Mouse (Mus musculus) CH12.LX (cell line): ENCODE results near the gene Sart3. TPM values are rescaled to one million over a fixed set of nuclear protein-coding genes. Genes with fewer than 3 reads are reported as not detected.

ENCODE experiments used
- DNase-seq: peaks from one replicate; pipeline ENCODE4 v3.0.0-alpha.2; 2013; ENCODE audit errors: extremely low read depth
- H3K27ac ChIP-seq: 2 replicates; pipeline ENCODE4 v1.5.1; 2012; ENCODE audit warnings: low read depth, mild to moderate bottlenecking, control low read depth, moderate library complexity; ENCODE audit not compliant: insufficient read depth
- H3K27me3 ChIP-seq: replicated peaks from 2 replicates; pipeline ENCODE3; 2012; ENCODE audit warnings: inconsistent platforms
- H3K36me3 ChIP-seq, 2 experiments: replicated peaks in 1 of 2; 2 replicates each; pipeline versions ENCODE3 to v1.6.1; 2012; ENCODE audit warnings: inconsistent platforms in 1 of 2, low read length in 1 of 2, mild to moderate bottlenecking in 1 of 2, mixed read lengths in 1 of 2, moderate library complexity in 1 of 2; ENCODE audit not compliant: control insufficient read depth in 1 of 2, insufficient read depth in 1 of 2
- H3K4me1 ChIP-seq, 2 experiments: 2 replicates each; pipeline ENCODE4 v1.6.1; 2012; ENCODE audit warnings: inconsistent platforms in 1 of 2, moderate library complexity in 1 of 2; ENCODE audit not compliant: insufficient read depth in 2 of 2, control insufficient read depth in 1 of 2
- H3K4me2 ChIP-seq: 2 replicates; pipeline ENCODE4 v1.6.1; 2012; ENCODE audit warnings: low read depth, mild to moderate bottlenecking, control low read depth; ENCODE audit not compliant: poor library complexity, insufficient read depth, severe bottlenecking
- H3K4me3 ChIP-seq, 3 experiments: fragments of 150-350 bp in 1 of 3; sonication (generic) in 1 of 3; replicated peaks in 1 of 3; 2 replicates each; pipeline versions ENCODE3 to v1.5.1; 2011 to 2012; ENCODE audit warnings: low read depth in 2 of 3, low read length in 2 of 3, mild to moderate bottlenecking in 2 of 3, moderate library complexity in 2 of 3, control low read depth in 1 of 3, improper control_type of control experiment in 1 of 3, inconsistent platforms in 1 of 3, mixed read lengths in 1 of 3; ENCODE audit not compliant: poor library complexity in 1 of 3
- H3K79me2 ChIP-seq: replicated peaks from 2 replicates; pipeline ENCODE4 v1.6.1; 2012; ENCODE audit warnings: mild to moderate bottlenecking, moderate library complexity; ENCODE audit not compliant: control insufficient read depth, poor library complexity, insufficient read depth, severe bottlenecking; ENCODE audit errors: extremely low read depth
- H3K9ac ChIP-seq: 2 replicates; pipeline ENCODE4 v1.6.1; 2012; ENCODE audit warnings: low read depth, mild to moderate bottlenecking, control low read depth, moderate library complexity; ENCODE audit not compliant: insufficient read depth
- H3K9me3 ChIP-seq: replicated peaks from 2 replicates; pipeline ENCODE3; 2012; ENCODE audit warnings: low read length, inconsistent platforms, mixed read lengths
- BHLHE40 ChIP-seq: IDR thresholded peaks from 2 replicates; pipeline ENCODE4 v1.6.1; 2011; ENCODE audit warnings: mild to moderate bottlenecking, low read depth, low read length, improper control_type of control experiment
- CHD2 ChIP-seq: IDR thresholded peaks from 2 replicates; pipeline ENCODE4 v1.6.1; 2011; ENCODE audit warnings: low read length, improper control_type of control experiment
- E2F4 ChIP-seq: IDR thresholded peaks from 2 replicates; pipeline ENCODE4 v1.6.1; 2011; ENCODE audit warnings: low read depth, low read length, improper control_type of control experiment; ENCODE audit not compliant: insufficient replicate concordance
- ELF1 ChIP-seq: IDR thresholded peaks from 2 replicates; pipeline ENCODE4 v1.6.1; 2014; ENCODE audit warnings: low read depth, mild to moderate bottlenecking, inconsistent platforms, low read length, improper control_type of control experiment
- EP300 ChIP-seq: IDR thresholded peaks from 2 replicates; pipeline ENCODE4 v1.6.1; 2011; ENCODE audit warnings: low read length, improper control_type of control experiment
- ETS1 ChIP-seq: conservative IDR thresholded peaks from 2 replicates; pipeline ENCODE4 v1.6.1; 2012; ENCODE audit warnings: low read depth, mild to moderate bottlenecking, inconsistent platforms, low read length, improper control_type of control experiment, moderate library complexity
- KAT2A ChIP-seq: IDR thresholded peaks from 2 replicates; pipeline ENCODE4 v1.6.1; 2012; ENCODE audit warnings: low read length, improper control_type of control experiment, inconsistent platforms; ENCODE audit not compliant: insufficient replicate concordance
- MEF2A ChIP-seq: IDR thresholded peaks from 2 replicates; pipeline ENCODE4 v1.6.1; 2014; ENCODE audit warnings: low read depth, mild to moderate bottlenecking, inconsistent platforms, low read length, improper control_type of control experiment, borderline replicate concordance
- MXI1 ChIP-seq: IDR thresholded peaks from 2 replicates; pipeline ENCODE4 v1.6.1; 2011; ENCODE audit warnings: mild to moderate bottlenecking, low read depth, low read length, improper control_type of control experiment
- NRF1 ChIP-seq: IDR thresholded peaks from 2 replicates; pipeline ENCODE4 v1.6.1; 2014; ENCODE audit warnings: low read depth, mild to moderate bottlenecking, inconsistent platforms, low read length, improper control_type of control experiment, moderate library complexity
- PAX5 ChIP-seq: IDR thresholded peaks from 2 replicates; pipeline ENCODE4 v1.6.1; 2012; ENCODE audit warnings: low read length, inconsistent platforms, mixed read lengths
- POLR2A ChIP-seq: IDR thresholded peaks from 2 replicates; pipeline ENCODE4 v1.6.1; 2011; ENCODE audit warnings: low read depth, mild to moderate bottlenecking, improper control_type of control experiment, low read length
- RAD21 ChIP-seq: IDR thresholded peaks from 2 replicates; pipeline ENCODE4 v1.6.1; 2011; ENCODE audit warnings: low read depth, mild to moderate bottlenecking, low read length, improper control_type of control experiment, moderate library complexity
- RCOR1 ChIP-seq: conservative IDR thresholded peaks from 2 replicates; pipeline ENCODE4 v1.6.1; 2012; ENCODE audit warnings: low read depth, mild to moderate bottlenecking, inconsistent platforms, low read length, improper control_type of control experiment
- SIN3A ChIP-seq: IDR thresholded peaks from 2 replicates; pipeline ENCODE4 v1.6.1; 2012; ENCODE audit warnings: low read length, improper control_type of control experiment, inconsistent platforms
- SMC3 ChIP-seq: IDR thresholded peaks from 2 replicates; pipeline ENCODE4 v1.6.1; 2011; ENCODE audit warnings: low read depth, low read length, improper control_type of control experiment
- USF1 ChIP-seq: IDR thresholded peaks from 2 replicates; pipeline ENCODE4 v1.6.1; 2014; ENCODE audit warnings: low read depth, mild to moderate bottlenecking, inconsistent platforms, low read length, improper control_type of control experiment
- ZC3H11A ChIP-seq: IDR thresholded peaks from 2 replicates; pipeline ENCODE4 v1.6.1; 2012; ENCODE audit warnings: low read depth, mild to moderate bottlenecking, inconsistent platforms, low read length, improper control_type of control experiment
- ZKSCAN1 ChIP-seq: IDR thresholded peaks from 2 replicates; pipeline ENCODE4 v1.6.1; 2012; ENCODE audit warnings: low read depth, inconsistent platforms, low read length, improper control_type of control experiment, borderline replicate concordance
- ZMIZ1 ChIP-seq: IDR thresholded peaks from 2 replicates; pipeline ENCODE4 v1.6.1; 2012; ENCODE audit warnings: low read depth, mild to moderate bottlenecking, inconsistent platforms, low read length, improper control_type of control experiment
- ZNF384 ChIP-seq: IDR thresholded peaks from 2 replicates; pipeline ENCODE4 v1.6.1; 2012; ENCODE audit warnings: low read depth, low read length, improper control_type of control experiment, inconsistent platforms
- dilution Hi-C: fragments of 300-500 bp; cut with MboI; formaldehyde crosslinking; loops from 2 replicates; pipeline ENCODE4 v1.14.3; 2020; ENCODE audit warnings: low sequenced_read_pairs; ENCODE audit not compliant: extremely low pct_unique_long_range_greater_than_20kb, extremely low pct_ligation_motif_present
- in situ Hi-C: fragments of 300-500 bp; cut with MboI; formaldehyde crosslinking; loops from 3 replicates; pipeline ENCODE4 v1.14.3; 2019; ENCODE audit warnings: low sequenced_read_pairs, low pct_ligation_motif_present, low pct_unique_long_range_greater_than_20kb, mixed read lengths
- polyA plus RNA-seq: library from polyadenylated mRNA; unstranded; fragments of >175 nt; gene quantifications from 2 replicates; pipeline ENCODE4 v1.2.1, GENCODE M21; 2012; ENCODE audit warnings: low read depth; ENCODE audit not compliant: insufficient read length
- total RNA-seq, 2 experiments: library from RNA; depleted of rRNA; stranded (reverse); fragments of 300-350 nt in 1 of 2; fragments of >200 nt in 1 of 2; gene quantifications; 2 replicates each; pipeline ENCODE4 v1.2.3; 2012 to 2014

Gene Sart3
- total and polyA plus RNA-seq, 3 experiments = 28.8 to 104 (median 67.0) TPM

DNA sequence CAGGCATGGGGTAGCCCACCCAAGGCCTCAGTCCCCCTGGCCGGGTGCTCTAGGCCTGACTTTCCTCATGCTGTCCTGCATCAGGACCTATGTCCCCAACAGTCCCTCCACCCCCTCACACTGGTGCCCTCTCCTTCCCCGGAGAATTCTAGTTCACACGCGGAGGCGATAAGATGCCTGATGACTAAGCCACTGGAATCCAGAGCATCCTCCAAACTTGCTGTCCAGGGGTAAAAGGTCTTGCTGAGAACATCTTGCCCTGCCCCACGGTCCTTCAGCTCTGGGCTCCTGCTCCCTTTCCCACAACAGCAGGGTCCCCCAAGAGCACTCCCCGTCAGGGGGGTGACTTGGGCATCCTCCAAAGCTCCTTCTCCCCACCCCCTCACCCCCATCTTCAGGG is 10.3 kb upstream of the Sart3 start:
- peaks cover 4% of the 10 kb centered on the region for H3K9me3 ChIP-seq
- no peaks in the 10 kb centered on the region for H3K27me3 ChIP-seq
- no peak for TF ChIP-seq BHLHE40
- TF ChIP-seq POLR2A = no peak
- no peak for TF ChIP-seq MEF2A
- no peak for TF ChIP-seq ZMIZ1
- no peak for TF ChIP-seq MXI1
- TF ChIP-seq SIN3A = no peak
- no peak for TF ChIP-seq ELF1
- TF ChIP-seq KAT2A = no peak
- TF ChIP-seq ZC3H11A = no peak
- TF ChIP-seq USF1 = no peak
- TF ChIP-seq CHD2 = no peak
- TF ChIP-seq RCOR1 = no peak
- TF ChIP-seq E2F4 = no peak
- TF ChIP-seq ZNF384 = no peak
- no peak for TF ChIP-seq NRF1
- TF ChIP-seq PAX5 = no peak
- no peaks in the 10 kb centered on the region for H3K79me2 ChIP-seq
- no peak overlapping the region for H3K27ac ChIP-seq
- peaks cover 0 to 14% of the 10 kb centered on the region in 2 experiments for H3K36me3 ChIP-seq
- no peak overlapping the region for H3K4me2 ChIP-seq
- H3K4me3 ChIP-seq = no peak overlapping the region
- dilution Hi-C loops = no loop called here
- peaks cover 14 to 54% of the 10 kb centered on the region in 2 experiments for H3K4me1 ChIP-seq
- DNase-seq = no peak
- in situ Hi-C loops = no loop called here
- no peak overlapping the region for H3K9ac ChIP-seq

- TF ChIP-seq ZNF384 = peak; percentile 80
- TF ChIP-seq MXI1 = no peak
- in situ Hi-C loops = no loop called here
- H3K27me3 ChIP-seq = no peaks in the 10 kb centered on the region
Observed at GRCm38 (mm10) chr5:113781875-113782274, 9.6 kb upstream of the Sart3 start.

DNA sequence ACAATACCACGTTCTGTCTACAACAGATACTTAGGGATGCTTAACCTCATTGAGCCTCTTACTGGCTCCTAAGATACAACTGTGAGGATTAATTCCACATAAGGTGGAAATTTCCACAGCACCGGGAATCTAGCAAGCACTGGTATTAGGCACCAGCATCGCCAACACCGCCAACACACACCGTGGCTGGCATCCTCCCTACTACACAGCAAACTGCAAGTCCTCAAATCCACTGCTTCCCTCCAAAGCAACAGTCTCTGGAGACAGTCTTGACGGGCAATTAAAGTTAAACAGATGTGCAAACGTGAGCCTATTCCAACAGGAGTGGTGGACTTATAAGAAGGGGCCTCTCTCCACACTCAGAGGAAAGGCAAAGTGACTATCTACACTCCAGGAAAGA is 8.9 kb upstream of the Sart3 start:
- no peak for DNase-seq

More at GRCm38 (mm10) chr5:113781875-113782274, 9.6 kb upstream of the Sart3 start:
- Histone ChIP-seq H3K36me3 (peaks cover 4 to 18% of the 10 kb centered on the region in 2 experiments), H3K27ac (no peak overlapping the region), H3K4me3 (no peak overlapping the region), H3K4me2 (no peak overlapping the region), H3K4me1 (peaks cover 19 to 58% of the 10 kb centered on the region in 2 experiments), H3K79me2 (no peaks in the 10 kb centered on the region), H3K9me3 (peaks cover 4% of the 10 kb centered on the region), H3K9ac (no peak overlapping the region)
- DNase-seq = no peak
- dilution Hi-C loops = no loop called here

More for the DNA sequence above, 8.9 kb upstream of the Sart3 start:
- H3K4me2 ChIP-seq = no peak overlapping the region
- in situ Hi-C loops (no loop called here), dilution Hi-C loops (no loop called here)
- no peaks in the 10 kb centered on the region for H3K27me3 ChIP-seq
- no peak overlapping the region for H3K27ac ChIP-seq
- TF ChIP-seq ZNF384 = no peak
- TF ChIP-seq USF1 = no peak
- TF ChIP-seq POLR2A = no peak
- TF ChIP-seq RAD21 = no peak
- no peak for TF ChIP-seq EP300
- TF ChIP-seq CHD2 = no peak
- no peak for TF ChIP-seq SIN3A
- TF ChIP-seq ZMIZ1 = no peak
- no peak for TF ChIP-seq ZKSCAN1
- TF ChIP-seq E2F4 = no peak
- no peak for TF ChIP-seq ETS1
- TF ChIP-seq SMC3 = no peak
- TF ChIP-seq RCOR1 = no peak
- TF ChIP-seq MXI1 = no peak
- TF ChIP-seq, all 38 proteins: peak for 0
- H3K9ac ChIP-seq = no peak overlapping the region
- H3K9me3 ChIP-seq = peaks cover 4% of the 10 kb centered on the region
- peaks cover 25 to 63% of the 10 kb centered on the region in 2 experiments for H3K4me1 ChIP-seq
- H3K79me2 ChIP-seq = no peaks in the 10 kb centered on the region
- no peak overlapping the region for H3K4me3 ChIP-seq
- H3K36me3 ChIP-seq = peaks cover 6 to 22% of the 10 kb centered on the region in 2 experiments
